Mouse (Mus musculus): ENCODE results near the gene Irf8.

Irf8 gene

DNA sequence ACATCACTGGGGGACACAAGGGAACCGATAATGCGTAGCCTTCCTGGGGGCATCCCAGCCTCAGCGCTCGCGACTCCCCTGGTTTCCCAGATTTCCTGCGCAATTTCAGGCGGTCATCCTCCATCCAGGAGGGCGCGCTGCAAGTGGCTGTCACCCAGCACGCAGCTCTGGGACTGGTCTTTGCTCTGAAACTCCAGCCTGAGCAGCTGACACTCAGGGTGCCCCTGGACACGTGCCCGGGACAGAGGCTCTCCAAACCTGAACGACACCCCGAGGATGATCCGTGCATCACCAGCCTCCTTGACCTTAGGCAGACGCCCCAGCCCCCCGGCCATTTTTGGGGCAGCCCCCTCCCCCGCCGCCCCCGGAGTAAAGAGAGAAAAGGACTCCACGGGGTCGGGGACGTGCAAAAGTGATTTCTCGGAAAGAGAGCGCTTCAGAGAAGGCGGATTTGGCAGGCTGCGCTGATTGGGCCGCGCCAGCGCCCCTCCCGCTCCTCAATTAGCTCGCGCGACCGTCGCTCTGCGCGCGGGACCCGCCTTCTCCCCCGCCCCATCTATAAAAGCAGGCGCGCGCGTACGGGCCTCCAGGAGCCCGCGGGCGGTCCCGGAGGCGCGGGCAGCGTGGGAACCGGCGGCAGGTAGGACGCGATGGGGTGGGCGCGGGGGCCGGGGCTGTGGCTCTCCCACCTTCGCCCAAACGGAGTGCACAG lies at the start of gene Irf8:
Gene Irf8, plus strand, starts transcription at position 589 of the 712 bp plus-strand sequence.
- peak; percentile 91 for DNase-seq

DNA sequence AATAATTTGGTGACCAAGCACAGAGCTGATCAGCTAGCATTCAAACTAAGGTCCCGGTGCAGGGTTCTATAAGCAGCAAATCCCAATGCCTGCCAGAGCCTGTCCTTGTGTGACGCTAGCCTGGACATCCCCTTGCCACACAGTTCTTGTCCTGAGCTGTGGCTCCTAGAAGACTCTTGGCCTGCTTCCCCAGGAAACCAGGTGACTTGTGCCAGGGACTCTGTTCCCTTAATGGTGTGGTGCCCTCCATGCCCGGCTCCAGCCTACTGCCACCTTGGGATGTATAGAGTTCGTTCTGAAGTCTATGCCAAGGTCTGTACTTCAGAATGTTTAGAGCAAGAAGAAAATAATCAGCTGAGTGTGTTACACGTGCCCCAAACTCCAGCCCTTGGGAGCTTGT lies 49.6 kb upstream of the Irf8 start:
- DNase-seq = no peak

DNA sequence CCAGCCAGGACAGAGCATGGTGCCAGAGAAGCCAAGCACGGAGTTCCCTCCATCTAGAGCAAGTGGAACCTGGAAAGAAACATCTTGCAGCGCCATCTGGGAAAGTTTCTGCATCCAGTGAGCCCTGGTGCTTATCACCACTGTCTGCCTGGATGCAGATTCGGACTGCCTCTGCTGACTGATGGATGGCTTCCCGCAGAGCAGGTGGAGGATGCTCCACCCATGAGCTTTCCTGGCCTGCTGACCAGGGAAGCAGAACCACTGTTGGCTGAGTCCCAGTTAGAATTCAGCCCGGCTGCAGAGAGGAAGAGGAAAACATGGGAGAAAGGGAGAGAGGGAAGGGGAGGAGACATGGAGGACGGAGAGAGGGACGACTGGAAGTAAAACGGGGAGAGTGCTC lies 48.4 kb upstream of the Irf8 start:
- peak; percentile 65 for DNase-seq

DNA sequence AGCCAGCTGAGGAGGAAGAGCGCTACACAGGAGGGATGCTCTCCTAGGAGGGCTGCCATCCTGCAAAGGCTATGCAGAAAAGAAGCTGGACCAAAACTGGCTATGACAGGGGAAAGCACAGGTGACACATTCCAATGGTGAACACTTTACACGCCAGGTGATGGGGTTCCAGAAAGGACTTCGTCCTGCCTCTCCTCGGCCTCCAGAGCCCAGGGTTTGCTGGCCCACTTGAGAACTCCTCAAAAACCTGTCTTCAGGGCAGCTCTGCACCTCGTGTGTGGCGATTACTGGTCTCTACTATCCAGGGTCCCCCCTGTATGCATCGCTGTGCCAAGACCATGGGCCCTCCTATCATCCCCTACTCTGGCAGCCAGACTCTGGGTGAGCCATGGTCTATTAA lies 47.6 kb upstream of the Irf8 start:
- no peak for DNase-seq

DNA sequence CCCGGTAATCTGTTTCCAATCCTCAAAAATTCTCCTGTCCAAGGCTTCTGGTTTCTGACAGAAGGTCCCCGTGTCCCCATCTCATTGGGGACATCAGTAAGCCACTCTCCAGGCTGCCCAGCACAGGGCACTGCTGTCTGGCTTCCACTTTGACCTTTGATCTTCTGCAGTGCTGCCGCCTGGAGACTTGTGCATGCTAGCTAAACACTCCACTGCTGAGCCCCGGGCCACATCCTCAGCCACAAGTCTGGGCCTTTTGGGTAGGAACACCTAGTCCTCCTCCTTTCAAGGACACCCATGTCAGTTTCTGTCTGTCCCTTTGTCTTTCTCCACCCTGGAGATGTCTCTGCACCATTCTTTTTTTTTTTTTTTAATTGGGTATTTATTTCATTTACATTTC lies 43.2 kb upstream of the Irf8 start:
- DNase-seq = no peak

DNA sequence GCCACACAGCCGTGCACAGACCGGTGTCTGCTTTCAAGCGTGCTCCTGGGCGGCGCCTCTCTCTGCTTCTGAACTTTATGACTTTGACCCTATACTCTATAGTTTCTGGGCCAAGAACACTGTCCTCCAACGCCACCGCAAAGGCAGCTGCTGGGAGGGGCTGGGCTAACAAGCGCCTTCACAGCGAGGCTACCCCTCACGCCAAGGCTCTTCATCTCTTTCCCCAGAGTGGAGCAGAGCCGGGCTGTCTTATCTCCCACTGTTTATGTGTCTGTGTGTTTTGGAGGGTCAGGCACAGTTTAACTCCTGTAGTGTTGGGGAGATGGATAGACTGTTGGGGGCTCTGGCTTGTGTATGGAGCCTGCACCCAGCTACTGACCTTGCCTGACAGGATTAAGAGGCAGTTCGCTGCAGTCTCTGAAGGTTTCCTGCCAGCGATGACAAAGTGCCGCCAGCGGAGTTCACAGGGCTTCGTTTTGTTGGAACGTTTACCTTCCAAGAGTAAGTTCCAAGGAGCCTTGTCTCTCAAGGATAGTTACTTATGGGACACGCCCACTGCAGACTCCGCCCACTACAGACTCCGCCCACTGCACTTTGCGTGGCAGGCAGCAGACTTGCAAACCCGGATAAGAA lies 42.2 kb upstream of the Irf8 start:
- peak; percentile 80 for DNase-seq

DNA sequence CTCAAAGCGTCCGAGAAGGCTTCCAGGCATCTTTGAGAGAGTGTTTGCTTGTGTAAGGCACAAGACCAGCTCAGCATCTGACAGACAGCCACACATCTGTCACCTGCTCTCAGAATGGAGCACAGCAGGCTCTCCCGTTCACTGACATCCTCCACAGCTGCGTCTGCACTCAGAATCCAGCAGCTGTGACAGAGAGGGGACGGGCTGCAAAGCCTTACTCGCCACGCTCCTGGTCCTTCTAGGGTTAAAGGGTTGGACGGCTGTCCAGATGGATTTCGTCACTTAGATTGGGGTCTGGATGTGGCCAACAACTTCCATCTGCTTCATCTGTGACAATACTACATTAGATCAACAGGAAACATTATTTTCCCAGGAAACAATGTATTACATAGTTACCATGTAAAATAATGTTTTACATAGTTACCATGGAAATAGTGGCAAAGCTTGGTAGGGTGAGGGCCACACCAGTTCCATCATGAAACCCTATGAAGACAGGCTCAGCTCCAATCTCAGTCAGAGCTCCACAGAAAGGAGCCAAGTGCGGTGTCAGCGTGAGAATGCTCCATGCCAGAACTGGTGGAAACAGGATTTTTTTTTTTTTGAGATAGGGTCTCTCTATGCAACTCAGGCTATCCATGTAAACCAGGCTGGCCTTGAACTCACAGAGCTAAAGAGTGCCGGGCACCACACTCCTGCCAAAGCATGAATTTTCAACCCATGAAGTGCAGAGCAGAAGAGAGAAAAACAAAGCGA lies 39.6 kb upstream of the Irf8 start:
- peak; percentile 83 for DNase-seq

DNA sequence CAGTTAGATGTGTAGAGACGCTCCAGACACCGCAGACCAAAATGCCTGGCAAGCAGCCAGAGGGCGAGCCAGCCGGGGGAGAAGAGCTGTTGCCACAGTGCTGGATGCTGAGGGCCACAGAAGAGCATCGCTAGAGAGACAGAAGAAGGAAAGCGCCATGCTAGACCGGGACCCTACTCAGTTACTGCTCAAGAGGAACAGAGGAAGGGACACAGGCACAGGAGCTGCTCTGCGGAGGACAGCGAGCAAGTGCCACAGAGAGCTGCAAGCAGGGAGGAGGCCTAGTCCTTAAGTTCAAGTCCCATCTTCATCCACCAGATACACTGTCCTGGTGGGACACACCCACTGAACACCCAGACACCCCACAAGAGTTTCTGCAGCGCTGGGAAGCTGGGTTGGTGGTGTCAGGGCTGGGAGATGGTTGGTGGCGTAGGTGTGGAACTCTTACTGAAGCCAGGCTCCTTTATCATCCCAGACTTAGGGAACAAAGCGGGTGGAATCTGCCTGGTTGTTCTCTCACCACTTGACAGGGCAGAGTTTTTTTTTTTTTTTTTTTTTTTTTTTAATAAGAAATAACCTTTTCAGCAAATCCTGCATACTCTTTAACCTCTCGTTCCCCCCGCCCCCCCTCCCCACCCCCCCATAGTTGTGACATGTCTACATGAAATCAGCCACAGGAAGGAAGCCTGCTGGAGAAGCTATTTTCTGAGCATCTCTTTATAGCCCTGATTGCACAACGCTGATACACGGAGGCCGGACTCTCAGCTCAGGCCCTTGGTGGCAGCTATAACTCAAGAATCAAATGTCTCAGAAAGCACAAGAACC lies 38.8 kb upstream of the Irf8 start:
- DNase-seq = peak; percentile 83

DNA sequence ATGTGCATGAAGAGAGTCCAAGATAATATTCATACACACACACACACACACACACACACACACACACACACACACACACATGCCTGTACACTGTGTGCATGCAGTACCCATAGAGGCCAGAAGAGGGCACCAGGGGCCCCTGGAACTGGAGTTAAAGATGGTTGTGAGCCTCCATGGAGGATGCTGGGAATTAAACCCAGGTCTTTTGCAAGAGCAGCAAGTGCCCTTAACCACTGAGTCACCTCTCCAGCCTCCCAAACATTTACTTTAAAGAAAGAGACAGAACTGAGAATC lies 38.2 kb upstream of the Irf8 start:
- no peak for DNase-seq

DNA sequence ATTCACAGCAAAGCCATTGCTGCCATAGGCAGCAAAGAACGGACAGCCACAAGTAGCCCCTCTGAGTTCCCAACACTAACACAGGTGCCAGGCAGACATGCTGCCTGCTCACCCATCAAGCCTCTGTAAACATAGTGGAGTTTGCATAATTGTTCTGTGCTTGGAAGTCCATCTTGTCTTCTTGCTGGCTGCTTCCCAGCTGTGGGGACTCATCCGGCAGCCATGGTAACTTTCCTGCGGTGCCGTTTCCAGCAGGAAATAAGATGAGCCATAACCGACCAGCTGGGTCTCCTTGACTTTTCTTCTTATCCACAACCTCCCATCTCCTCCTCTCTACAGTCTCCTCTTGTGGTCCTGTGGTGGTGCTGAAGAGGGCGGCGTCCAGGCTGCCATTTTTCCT lies 37.7 kb upstream of the Irf8 start:
- peak; percentile 48 for DNase-seq

DNA sequence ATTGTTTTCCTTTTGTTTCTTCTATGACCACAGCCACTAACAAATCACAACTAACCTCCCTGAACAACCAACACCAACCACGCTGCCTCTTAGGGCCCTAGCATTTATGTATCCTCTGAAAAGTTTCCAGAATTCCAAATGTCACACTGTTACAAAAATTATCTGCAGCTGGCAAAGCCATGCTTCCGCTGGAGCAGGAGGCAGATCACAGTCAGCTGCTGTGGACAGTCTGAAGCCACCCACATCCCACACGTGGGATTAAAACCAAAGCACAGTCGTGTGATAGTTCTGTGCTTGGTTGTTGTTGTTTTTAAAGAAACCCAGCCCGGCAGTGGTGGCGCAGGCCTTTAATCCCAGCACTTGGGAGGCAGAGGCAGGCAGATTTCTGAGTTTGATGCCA lies 37.1 kb upstream of the Irf8 start:
- DNase-seq = no peak

DNA sequence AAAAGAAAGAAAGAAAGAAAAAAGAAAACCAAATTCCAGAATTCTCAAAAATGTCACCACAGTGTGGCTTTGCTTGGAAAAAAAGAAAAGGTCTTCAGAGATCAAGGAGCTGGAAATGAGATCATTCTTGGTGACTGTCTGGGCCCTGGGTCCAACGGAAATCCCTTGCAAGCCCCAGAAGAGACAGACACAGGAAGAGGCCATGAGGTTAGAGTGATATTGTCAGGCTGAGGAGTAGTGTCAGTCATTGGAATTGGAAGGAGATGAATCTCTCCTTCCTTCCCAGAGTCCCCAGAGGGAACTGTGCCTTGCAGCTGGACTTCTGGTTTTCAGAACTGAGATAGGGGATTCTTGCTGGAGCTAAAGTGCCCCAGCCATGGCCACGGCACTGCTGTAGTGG lies 36.6 kb upstream of the Irf8 start:
- no peak for DNase-seq

DNA sequence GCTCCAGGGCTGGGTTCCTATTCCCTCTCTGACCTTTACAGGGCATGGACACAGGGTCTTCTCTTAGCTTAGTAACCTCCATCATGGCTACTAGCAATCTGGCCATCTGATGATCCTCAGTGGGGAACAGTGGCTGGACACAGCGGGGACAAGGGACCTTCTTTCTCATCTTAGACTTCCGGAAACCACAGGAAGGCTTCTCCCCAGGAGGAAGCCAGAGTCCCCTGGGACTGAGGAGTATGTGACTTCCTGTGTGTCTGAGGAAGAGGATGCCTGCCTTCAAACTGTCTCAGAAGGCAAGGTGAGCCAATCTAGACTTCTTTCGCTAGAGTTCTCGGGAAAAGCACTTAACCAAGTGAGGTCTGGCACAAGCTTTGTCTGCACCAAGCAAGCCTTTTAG lies 36.1 kb upstream of the Irf8 start:
- DNase-seq = no peak

DNA sequence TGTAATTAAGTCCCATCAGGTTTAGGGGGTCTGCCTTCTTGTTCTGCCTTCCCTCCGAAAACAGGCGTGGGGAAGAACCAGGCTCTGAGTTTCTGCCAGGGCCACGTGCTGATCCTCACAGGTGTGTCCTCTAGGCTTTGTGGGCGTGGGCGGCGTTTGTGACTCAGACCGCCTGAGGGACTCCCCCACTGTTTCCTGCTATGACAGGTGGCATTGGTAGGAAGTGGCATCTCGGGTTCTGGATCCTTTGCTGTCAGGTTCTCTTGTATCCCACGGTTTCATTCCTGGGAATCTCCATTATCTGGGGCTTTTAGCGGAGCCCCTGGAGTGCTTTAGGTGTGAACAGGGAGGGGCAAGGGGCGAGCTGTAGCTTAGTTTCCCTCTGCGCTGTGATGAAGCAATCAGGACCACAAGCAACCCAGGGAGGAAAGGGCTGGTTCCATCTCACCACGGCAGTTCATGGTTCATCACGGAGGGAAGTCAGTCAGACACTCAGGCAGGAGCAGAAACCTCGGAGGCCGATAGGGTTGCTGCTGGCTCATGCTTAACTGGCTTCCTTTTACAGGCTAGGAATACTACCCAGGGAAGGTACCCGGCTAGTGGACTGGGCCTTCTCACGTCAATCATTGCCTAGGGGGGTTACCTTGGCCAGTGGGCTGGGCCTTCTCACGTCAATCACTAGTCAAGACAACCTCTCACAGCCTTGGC lies 34.2 kb upstream of the Irf8 start:
- no peak for DNase-seq

DNA sequence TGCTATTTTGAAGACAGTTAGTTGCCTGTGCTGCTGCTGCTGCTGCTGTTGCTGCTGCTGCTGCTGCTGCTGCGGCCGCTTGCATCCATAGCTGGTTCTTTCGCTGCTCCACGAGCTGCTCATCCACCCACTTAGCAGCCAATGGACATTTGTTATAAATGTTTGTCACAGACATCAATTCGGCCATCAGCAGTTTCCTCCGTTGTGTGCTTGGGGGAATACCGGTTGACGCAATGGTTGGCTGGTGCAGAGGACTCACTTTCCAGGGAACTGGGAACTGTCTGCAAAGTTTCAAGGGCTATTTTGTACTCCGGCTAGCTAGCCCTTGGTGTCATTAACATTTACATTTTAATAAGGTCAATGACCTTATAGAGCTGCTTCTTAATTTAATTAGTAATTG lies 32.0 kb upstream of the Irf8 start:
- DNase-seq = peak; percentile 71

DNA sequence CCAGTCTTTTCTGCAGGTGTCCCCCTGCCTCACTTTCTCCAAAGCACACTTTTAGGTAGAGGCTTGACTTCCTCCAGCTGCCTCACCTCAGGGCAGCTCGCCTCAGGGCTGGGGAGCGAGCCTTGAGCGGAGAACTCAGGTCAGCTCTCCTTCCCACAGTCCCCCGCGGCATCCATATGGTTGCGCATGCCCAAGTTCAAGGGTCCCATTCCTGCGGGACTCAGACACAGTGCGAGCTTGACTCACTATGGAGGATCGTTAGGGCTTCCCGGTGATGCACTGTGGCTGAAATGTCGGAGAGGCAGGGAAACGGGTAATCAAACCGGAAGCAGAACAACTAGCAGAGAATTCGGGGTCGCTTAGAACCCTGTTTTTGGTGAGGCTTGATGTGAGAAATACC lies 31.0 kb upstream of the Irf8 start:
- DNase-seq = no peak

DNA sequence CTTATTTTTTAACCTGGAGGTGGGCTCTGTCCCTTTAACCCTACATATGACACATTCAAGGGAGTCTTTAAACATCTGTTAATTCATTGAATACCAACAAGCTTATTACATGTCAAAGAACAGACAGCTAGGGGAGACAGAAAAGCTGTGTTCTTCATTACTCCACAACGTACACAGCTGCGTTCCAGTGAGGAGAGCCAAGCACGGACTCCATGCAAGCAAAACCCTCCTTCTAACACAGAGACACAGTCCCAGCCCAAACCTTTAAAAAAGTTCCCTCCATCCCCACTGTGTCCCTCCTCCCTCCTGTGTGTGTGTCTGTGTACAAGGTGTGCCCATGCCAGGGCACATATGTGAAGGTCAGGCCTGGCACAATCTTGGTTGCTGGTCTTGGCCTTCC lies 30.0 kb upstream of the Irf8 start:
- no peak for DNase-seq

DNA sequence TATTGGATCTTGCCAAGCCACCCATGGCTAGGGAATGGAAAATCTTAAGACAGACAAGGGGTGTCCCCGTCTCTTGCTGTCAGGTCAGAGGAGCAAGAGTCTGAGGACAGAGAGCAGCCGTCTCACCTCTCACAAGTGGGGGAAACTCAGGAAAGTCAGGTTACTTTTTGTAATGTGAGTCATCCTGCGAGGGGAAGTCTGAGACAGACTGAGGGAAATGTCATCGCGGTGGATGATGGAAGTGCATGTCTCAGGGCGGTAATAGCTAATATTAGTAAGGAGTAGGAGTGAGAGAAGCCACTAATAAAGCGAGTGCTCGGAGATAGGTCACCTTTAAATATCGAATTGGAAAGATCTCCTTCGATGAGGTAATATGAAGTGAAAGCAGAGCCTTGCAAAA lies 27.0 kb upstream of the Irf8 start:
- no peak for DNase-seq

DNA sequence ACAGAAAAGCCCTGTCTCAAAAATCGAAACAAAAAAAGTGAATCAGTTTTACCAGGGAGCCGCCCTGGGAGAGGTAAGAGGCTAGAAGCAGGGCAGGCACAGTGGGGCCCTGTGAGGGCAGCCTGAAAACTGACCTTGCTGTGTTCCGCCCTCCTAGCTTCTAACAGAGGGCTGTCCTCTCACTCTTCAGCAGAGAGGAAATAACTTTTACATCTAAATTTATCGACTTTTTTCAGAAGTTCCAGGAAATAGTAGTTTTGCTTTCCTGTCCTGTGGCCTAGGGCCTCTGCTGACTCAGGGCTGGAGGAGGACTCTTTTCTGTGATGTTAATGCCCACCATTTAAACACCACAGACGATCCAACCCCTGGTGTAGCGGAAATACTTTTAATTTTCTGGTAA lies 21.0 kb upstream of the Irf8 start:
- DNase-seq = no peak

DNA sequence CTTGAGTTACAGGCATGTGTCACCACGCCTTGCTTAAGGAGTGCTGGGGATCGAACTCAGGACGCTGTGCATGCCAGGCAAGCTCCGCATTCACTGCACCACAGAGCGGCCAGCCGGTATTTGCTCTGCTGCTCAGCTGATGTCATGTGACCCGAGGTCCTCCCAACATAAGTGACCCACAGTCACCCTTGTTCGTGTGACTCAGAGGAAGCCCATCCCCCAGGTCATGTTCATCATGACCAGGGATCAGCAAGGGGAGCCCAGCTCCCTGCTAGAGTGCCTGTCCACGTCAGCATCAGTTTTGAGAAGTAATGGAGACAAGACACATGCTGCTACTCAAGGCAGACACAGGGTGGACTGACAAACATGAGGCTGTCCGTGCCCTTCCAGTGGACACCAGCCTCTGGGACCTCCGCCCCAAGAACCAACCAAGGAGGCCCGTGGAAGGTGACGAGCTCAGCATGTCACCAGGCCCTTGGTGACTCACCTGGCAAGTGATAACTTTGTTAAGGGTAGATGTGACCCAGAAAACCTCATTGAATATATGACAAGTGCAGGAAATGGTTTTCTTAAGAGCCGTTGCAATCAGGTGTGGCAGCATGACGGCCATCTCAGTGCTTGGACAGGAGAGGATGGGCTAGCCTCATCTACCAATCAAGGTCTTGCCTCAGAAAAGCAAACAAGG lies 20.0 kb upstream of the Irf8 start:
- no peak for DNase-seq

DNA sequence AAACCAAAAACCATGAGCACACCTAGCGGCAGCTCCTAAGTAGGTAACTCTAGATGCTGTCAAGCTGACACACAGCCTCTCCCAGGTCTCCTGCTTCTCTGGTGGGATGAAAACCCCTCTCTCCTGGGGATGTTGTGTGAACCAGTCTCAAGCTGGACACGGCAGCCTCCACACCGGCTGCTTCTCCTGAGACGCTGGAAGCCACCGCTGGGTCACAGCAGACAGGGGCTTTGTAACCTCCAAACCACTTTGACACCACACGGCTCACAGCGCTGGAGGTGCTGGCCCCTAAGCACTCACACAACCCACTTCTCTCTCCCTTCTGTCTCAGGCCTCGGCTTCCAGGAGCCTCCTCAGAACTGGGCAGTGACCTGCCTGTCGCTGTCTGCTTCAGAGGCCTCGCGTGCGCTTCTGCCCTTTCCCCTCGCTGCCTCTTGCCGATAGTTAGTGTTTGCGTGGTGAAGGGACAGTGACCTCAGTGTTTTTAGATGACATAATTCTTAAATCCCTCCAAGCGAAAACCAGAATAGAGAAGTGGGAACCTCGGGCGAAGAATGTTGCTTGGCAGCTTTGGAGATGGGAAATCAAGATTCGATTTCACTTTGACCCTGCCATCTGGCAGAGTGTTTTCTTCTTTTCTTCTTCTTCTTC lies 16.4 kb upstream of the Irf8 start:
- no peak for DNase-seq

DNA sequence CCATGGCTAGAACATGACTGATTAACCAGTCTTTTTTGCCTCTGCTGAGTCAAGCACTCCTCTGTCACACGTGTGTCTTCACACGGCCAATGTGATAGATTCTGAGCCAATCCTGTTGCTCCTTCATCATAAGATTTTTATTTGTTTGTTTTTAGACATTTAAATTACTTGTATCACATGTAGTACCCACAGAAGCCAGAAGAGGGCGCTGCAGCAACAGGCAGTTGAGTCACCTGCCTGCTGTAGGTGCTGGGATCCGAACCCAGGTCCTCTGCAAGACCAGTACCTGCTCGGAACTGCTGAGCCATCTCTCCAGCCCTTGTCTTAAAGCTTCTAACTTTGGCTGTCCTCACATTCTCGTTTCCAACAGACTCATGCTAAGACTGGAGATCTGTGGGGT lies 13.1 kb upstream of the Irf8 start:
- no peak for DNase-seq

Data from lung, postnatal 10 days (tissue).